Mouse (Mus musculus) heart, adult 18-20 months (tissue): Measurements from ENCODE around the gene Sprtn. TPM values are rescaled to one million over a fixed set of nuclear protein-coding genes. Genes with fewer than 3 reads are reported as not detected.

Experiments
- DNase-seq, 2 experiments: peaks; one replicate each; pipeline ENCODE4 v3.0.0; 2021 to 2022; ENCODE audit warnings: mixed read lengths in 1 of 2
- total RNA-seq, 2 experiments: library from RNA; stranded (reverse); gene quantifications; 2 replicates each; pipeline ENCODE4 v1.2.3; 2021

Sprtn gene
- total RNA-seq, 2 experiments from 2014 or later = 10.5 to 12.9 TPM

GRCm38 (mm10) chr8:124944406-124944805, 46.7 kb downstream of the Sprtn start:
- peak in 1 of 2 experiments; percentile 32 for DNase-seq

- peak; percentile 50 to 65 for DNase-seq
These were observed 50.4 kb downstream of the Sprtn start for GRCm38 (mm10) chr8:124947865-124948732.

DNA sequence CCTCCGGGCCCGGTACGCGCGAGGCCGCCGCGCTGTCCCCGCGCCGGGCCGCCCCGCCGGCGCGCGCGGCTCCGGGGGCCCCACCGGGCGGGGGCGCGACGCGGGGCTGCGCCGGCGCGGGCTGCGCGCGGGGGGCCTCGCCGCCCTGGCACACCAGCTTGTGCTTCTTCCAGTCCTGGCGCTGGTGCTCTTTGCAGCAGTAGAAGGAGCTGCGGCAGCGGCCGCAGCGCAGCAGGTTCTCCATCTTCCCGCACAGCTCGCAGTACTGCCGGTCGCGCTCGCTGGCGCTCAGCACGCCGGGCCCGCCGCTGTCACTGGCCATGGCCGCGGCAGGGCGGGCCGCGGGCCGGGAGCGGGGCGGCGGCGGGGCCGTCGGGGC, 51.0 kb downstream of the Sprtn start:
- DNase-seq = peak in 1 of 2 experiments; percentile 53

DNA sequence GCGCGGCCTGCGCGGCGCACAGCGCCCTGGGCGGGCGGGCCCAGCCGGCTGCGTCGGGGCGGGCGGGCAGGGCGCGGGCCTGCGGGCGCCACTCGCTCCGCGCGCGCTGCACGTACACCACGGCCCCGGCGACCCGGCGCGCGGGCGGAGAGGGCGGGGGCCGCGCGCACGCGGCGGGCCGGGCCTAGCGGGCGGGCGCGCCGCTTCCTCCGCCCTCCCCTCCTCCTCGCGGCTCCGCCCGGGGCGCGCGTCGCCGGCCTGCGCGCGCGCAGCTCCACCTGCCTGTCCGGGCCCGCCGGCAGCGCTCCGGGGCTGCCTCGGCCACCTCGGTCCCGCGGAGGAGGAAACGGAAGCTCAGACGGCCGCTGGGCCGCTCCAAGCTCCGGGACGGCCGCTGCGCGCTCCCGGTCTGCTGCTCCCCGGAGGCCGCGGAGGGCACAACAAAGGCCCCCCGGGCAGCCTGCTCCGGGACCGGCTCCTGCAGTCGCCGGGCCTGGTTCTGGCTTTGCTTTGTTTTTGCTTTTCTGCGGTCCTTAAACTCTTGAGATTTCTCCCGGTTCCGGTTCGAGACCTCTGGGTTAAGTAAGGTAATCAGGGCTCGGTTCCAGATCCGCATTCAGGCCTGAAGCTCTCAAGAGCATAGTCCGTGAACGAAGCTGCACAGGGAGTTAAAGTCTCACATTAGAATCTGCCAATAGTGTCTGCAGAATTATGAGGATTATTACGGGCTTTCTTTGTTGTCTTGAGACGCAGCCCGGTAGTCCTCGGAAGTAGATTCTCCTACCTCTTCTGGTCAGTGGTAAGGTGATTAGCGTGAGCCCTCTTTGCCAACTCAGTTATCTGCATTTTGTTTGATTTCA, 51.8 kb downstream of the Sprtn start, which contains the start of gene Egln1:
Egln1 (minus strand) TSS at position 116 of the 860 bp plus-strand sequence.
- DNase-seq = peak; percentile 85 to 91

DNA sequence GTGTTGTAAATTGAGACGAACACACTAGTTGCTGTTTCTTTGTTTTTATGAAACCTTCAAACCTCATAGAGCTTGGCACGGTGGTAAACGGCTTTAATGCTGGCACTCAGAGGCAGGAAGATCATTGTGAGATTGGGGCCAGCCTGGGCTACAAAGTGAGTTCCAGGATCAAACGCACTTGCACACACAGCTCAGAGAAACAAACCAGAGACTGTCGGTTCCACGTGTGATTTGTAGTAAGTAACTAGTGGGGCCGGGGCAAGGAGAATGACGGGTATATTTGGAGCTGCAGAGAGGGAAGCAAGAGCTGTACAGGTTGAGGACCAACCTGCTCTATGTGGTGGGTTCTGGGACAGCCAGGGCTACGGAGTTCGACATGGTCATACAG, 52.4 kb downstream of the Sprtn start:
- DNase-seq = no peak

- no peak for DNase-seq
These were observed 53.2 kb downstream of the Sprtn start for GRCm38 (mm10) chr8:124950865-124951264.

DNA sequence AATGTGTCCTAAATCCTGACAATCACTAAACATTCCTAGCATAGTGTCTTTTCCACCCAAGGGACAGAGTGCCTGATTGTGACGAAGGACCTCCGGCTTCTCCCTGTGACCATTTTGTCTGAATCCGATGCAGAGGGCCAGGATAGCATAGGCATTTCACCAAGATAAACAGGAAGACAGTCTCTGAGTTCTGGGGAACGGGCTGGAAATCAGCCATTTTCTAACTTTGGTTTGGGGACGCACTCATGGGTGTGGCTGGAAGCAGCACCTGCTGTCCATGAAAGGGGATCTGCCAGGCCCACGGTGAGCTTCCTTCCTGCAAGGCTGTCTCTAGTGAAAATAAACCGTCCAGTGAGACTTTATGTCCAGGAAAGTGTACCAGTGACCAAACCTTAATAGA, 55.5 kb downstream of the Sprtn start:
- DNase-seq = peak; percentile 66 to 86

DNA sequence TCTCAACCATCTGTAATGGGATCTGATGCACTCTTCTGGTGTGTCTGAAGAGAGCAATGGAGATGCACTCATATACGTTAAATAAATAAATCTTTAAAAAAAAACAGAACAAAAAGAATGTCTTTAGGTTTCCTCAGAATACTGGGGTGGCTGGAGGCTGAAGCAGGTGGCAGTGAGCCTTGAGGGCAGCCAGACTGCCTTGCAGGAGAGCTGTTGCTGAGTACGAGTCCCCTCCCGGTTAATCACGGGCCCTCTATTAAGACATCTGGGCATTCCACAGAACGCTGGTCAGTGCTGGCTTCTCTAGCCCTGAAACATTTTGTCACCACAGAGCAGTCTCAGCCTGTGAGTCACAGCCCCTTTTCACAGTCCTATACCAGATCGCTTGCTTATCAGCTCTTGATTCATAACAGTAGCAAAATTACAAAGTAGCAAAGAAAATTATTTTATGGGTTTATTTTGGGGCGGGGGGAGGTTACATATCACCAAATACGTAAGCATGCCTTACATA, 56.9 kb downstream of the Sprtn start:
- DNase-seq = no peak

Other genes starting within 250 kb of the Sprtn start
- gene 2310022B05Rik, start 234.5 kb upstream of the Sprtn start, total RNA-seq = 10 to 100 TPM; 50.8 to 70.0 TPM
- 10 to 100 TPM; 14.7 to 15.0 TPM for gene Ttc13, start 175.9 kb upstream of the Sprtn start, total RNA-seq
- gene Arv1, start 175.7 kb upstream of the Sprtn start, total RNA-seq = 1 to 10 TPM; 3.6 to 4.0 TPM
- gene Fam89a, start 146.1 kb upstream of the Sprtn start, total RNA-seq = 1 to 10 TPM; 1.3 to 1.7 TPM
- gene Trim67, start 104.8 kb upstream of the Sprtn start, total RNA-seq = under 1 TPM; 0.47 to 0.67 TPM
- gene Gnpat, start 34.9 kb upstream of the Sprtn start, total RNA-seq = 100 to 1,000 TPM; 177 to 188 TPM
- gene 2810004N23Rik, start 34.8 kb upstream of the Sprtn start, total RNA-seq = 10 to 100 TPM; 44.3 to 48.5 TPM
- gene Exoc8, start 181 bp upstream of the Sprtn start, total RNA-seq = 10 to 100 TPM; 18.4 to 18.7 TPM
- gene Egln1, start 51.4 kb downstream of the Sprtn start, total RNA-seq = 100 to 1,000 TPM; 310 to 331 TPM
- 10 to 100 TPM; 68.6 to 73.4 TPM for gene Tsnax, start 115.1 kb downstream of the Sprtn start, total RNA-seq
- gene Disc1, start 156.3 kb downstream of the Sprtn start, total RNA-seq = 1 to 10 TPM; 1.4 to 1.7 TPM